Mouse (Mus musculus): Measurements from ENCODE around the gene Ttc22.

GRCm38 (mm10) chr4:106597055-106597454 is 25.2 kb upstream of the Ttc22 start:
- no peak for TF ChIP-seq CTCF (IDR thresholded peaks at IDR 0.05)
- no peak for TF ChIP-seq EP300 (IDR thresholded peaks at IDR 0.05; ENCODE audit: insufficient read depth, low read depth, low read length)
- no peak for TF ChIP-seq POLR2A (IDR thresholded peaks at IDR 0.05; ENCODE audit: insufficient read depth, low read depth, low read length)

Measured in heart, adult 2 months (tissue).